In the genomic region with DNA sequence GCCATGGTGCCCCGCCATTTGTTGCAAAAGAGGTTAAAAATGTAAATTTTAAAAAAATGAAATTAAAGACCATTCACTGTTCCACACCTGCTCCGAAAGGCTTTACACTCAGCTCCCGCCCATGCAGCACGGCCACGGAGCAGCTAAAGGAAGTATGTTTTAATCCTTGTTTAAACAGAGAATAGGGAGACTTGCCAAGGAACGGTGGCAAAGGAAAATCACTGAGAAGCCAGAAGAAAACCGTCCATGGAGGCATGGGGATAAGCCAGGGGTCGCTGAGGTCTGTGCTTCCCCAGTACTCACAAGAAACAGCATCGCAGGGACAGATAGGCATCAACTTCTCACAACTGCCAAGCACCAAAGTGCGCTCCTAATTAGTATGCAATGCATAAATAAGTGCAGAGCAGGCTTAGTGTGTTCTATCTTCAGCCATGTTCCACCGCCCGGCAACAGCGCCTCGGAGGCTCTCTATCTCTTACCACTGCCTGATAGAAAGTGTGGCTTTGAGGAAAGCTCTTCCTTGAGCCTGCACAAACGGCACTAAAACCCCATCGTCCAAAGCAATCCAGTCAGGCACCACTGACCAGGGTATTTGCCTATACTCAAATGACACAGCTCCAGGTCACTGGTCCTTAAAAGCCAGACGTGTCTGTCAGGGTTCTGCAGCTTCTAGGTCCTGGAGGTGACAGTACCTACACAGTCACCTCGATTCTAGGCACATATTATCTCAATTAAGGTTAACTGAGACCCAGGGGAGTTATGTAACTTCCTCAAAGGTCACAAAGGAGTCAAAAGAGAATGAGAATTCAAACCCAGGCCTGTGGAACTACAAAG, we compare ENCODE assay signal across 8 mouse cellular contexts.
A peak's percentile ranks its signal among the peaks of the same experiment; 100 is the strongest.
DNase-seq lines count a peak whose midpoint lies in the region; ATAC-seq lines count a peak whose summit lies in the region.

No protein-coding gene starts in this region.

- DNase-seq in ZHBTc4 (ENCODE audit: low read depth, low spot score), result peak; percentile 13
- DNase-seq in kidney, adult 11 months, result peak; percentile 60
- peak; percentile 52 for DNase-seq in lung, postnatal 10 days
- no peak for DNase-seq in testis, postnatal 14 days (ENCODE audit: low spot score)
- no peak for DNase-seq in T-cell, adult 2 months (ENCODE audit: low spot score)
- DNase-seq in gastrocnemius, adult 8-10 months (ENCODE audit: low spot score in 2 of 2), result no peak
- DNase-seq in spleen, postnatal 14 days (ENCODE audit: low spot score in 2 of 2), result no peak

- peaks cover 31% of the 10 kb centered on the region for H3K4me1 ChIP-seq in embryonic facial prominence, embryonic 15.5 days

- no peaks in the 10 kb centered on the region for H3K36me3 ChIP-seq in embryonic facial prominence, embryonic 15.5 days

- no peak for ATAC-seq in embryonic facial prominence, embryonic 15.5 days (ENCODE audit: insufficient number of reproducible peaks, low FRiP score, low TSS enrichment, low read depth)

- no peaks in the 10 kb centered on the region for H3K9me3 ChIP-seq in embryonic facial prominence, embryonic 15.5 days (replicated peaks)

- peak overlapping the region; percentile 60 for H3K27ac ChIP-seq in embryonic facial prominence, embryonic 15.5 days (replicated peaks)

- WGBS in embryonic facial prominence, embryonic 15.5 days, result 30% methylated on average over 18 of the region's 18 CpGs

- H3K4me2 ChIP-seq in embryonic facial prominence, embryonic 15.5 days (replicated peaks), result peak overlapping the region; percentile 45

- H3K9ac ChIP-seq in embryonic facial prominence, embryonic 15.5 days, result no peak overlapping the region

- no peaks in the 10 kb centered on the region for H3K27me3 ChIP-seq in embryonic facial prominence, embryonic 15.5 days

- peak overlapping the region; percentile 26 for H3K4me3 ChIP-seq in embryonic facial prominence, embryonic 15.5 days (replicated peaks)

Comparison
In these comparisons a context has a peak if more than half of its experiments do, and no peak if none do; other contexts are left out.
1. DNase-seq: peak in ZHBTc4 (single experiment), kidney, adult 11 months (single experiment) and lung, postnatal 10 days (single experiment); none in testis, postnatal 14 days (single experiment), T-cell, adult 2 months (single experiment), gastrocnemius, adult 8-10 months (0 of 2) and spleen, postnatal 14 days (0 of 2).